28 mouse cellular contexts compared by ENCODE assay signal in genomic region chr13:98308004-98308403, GRCm38 (mm10). TPM values are rescaled to one million over a fixed set of nuclear protein-coding genes. Genes with fewer than 3 reads are reported as not detected.
A peak's percentile ranks its signal among the peaks of the same experiment; 100 is the strongest.
DNase-seq lines count a peak whose midpoint lies in the region; TF ChIP-seq lines count a peak whose summit lies in the region.
"Had no signal": no experiment of that assay in that cellular context is flagged by ENCODE, and none has a peak within 500 bp of the region (broad histone marks: within the 10 kb centered on the region; RNA-seq: fewer than 3 reads in every experiment).

No protein-coding gene starts in this region.

- no peak for TF ChIP-seq CTCF in MEL (IDR thresholded peaks at IDR 0.05 in 2 of 3, conservative IDR thresholded peaks at IDR 0.05 in 1 of 3; ENCODE audit: control insufficient read depth in 1 of 3, insufficient read depth in 1 of 3, low read depth in 2 of 3, low read length in 3 of 3, poor library complexity in 1 of 3, severe bottlenecking in 1 of 3)
- TF ChIP-seq CTCF in embryonic fibroblast, embryonic 13.5 days (IDR thresholded peaks at IDR 0.05; ENCODE audit: borderline replicate concordance, insufficient read depth, low read length) = no peak

- DNase-seq in heart, adult 11 months = peak; percentile 71
- DNase-seq in heart, adult 9 months (ENCODE audit: low spot score in 2 of 2) = no peak
- DNase-seq in 3T3-L1 (ENCODE audit: low read depth, low spot score) (peak; percentile 51), MEL (ENCODE audit: low read depth, low spot score) (peak; percentile 64)
- DNase-seq in cerebellum, postnatal 25 days = no peak
- no peak for DNase-seq in kidney, adult 11 months
- DNase-seq: adrenal gland, postnatal 14 days; cerebellum, adult 2 months; cerebellum, postnatal 10 days; embryo, embryonic 11 days; gastrocnemius, postnatal 14 days; heart, postnatal 36 days had no signal

- peaks cover 8% of the 10 kb centered on the region; the same call in 1 of the 2 replicates for H3K79me2 ChIP-seq in MEL (ENCODE audit: control insufficient read depth, insufficient read depth, low read length, poor library complexity)

- no peaks in the 10 kb centered on the region for H3K9me3 ChIP-seq in MEL (replicated peaks; ENCODE audit: insufficient read depth, low read length)
- H3K9me3 ChIP-seq: embryonic facial prominence, embryonic 15.5 days; forebrain, embryonic 15.5 days; G1E; heart, embryonic 13.5 days had no signal

- TF ChIP-seq EP300 in MEL (IDR thresholded peaks at IDR 0.05; ENCODE audit: low read depth in 1 of 2, low read length in 2 of 2) = peak in 1 of 2 experiments; percentile 27; a peak in 1 of 4 replicates

- H3K27me3 ChIP-seq in MEL (ENCODE audit: control insufficient read depth in 1 of 2, insufficient read depth in 2 of 2, low read length in 2 of 2) = no peaks in the 10 kb centered on the region
- H3K27me3 ChIP-seq: embryonic facial prominence, embryonic 15.5 days; forebrain, embryonic 15.5 days; heart, embryonic 13.5 days; Patski had no signal

- no peak overlapping the region for H3K9ac ChIP-seq in MEL (ENCODE audit: control insufficient read depth, low read depth, low read length, poor library complexity, severe bottlenecking)
- H3K9ac ChIP-seq: embryonic facial prominence, embryonic 15.5 days; forebrain, embryonic 15.5 days; heart, embryonic 13.5 days had no signal

- peaks cover 28 to 41% of the 10 kb centered on the region in 2 experiments for H3K36me3 ChIP-seq in MEL (ENCODE audit: control insufficient read depth in 1 of 2, insufficient read depth in 2 of 2, low read length in 2 of 2)

- peaks cover 4 to 7% of the 10 kb centered on the region in 2 experiments for H3K4me1 ChIP-seq in MEL (ENCODE audit: control insufficient read depth in 1 of 2, insufficient read depth in 2 of 2, low read length in 2 of 2)
- H3K4me1 ChIP-seq in embryonic fibroblast, embryonic 13.5 days (ENCODE audit: control insufficient read depth, insufficient read depth, low read length) = peaks cover 3% of the 10 kb centered on the region; the same call in 1 of the 2 replicates

- no peak overlapping the region for H3K4me3 ChIP-seq in MEL (ENCODE audit: control insufficient read depth in 1 of 2, insufficient read depth in 1 of 2, low read depth in 2 of 2, low read length in 2 of 2)
- H3K4me3 ChIP-seq in embryonic fibroblast, embryonic 13.5 days (ENCODE audit: insufficient read depth, low read length) = no peak overlapping the region
- H3K4me3 ChIP-seq: embryonic facial prominence, embryonic 15.5 days; forebrain, embryonic 15.5 days; heart, embryonic 13.5 days had no signal

- TF ChIP-seq POLR2A in MEL (IDR thresholded peaks at IDR 0.05; ENCODE audit: control insufficient read depth in 1 of 2, insufficient read depth in 1 of 2, low read depth in 1 of 2, low read length in 2 of 2, poor library complexity in 1 of 2) = peak in 1 of 2 experiments; percentile 21; a peak in 1 of 4 replicates
- TF ChIP-seq POLR2A in embryonic fibroblast, embryonic 13.5 days (IDR thresholded peaks at IDR 0.05; ENCODE audit: low read depth, low read length) = no peak

- no peak for TF ChIP-seq RAD21 in MEL (IDR thresholded peaks at IDR 0.05; ENCODE audit: low read depth, low read length)

- H3K27ac ChIP-seq in MEL (ENCODE audit: control insufficient read depth, low read depth, low read length) = peak overlapping the region; percentile 75
- H3K27ac ChIP-seq in embryonic fibroblast, embryonic 13.5 days (ENCODE audit: insufficient read depth, low read length) = peak overlapping the region; percentile 78
- H3K27ac ChIP-seq: embryonic facial prominence, embryonic 15.5 days; forebrain, embryonic 15.5 days; heart, embryonic 13.5 days had no signal

TF ChIP-seq in MEL, 35 proteins besides CTCF, POLR2A, EP300 and RAD21:
- no peak for TF ChIP-seq SIN3A (IDR thresholded peaks at IDR 0.05; ENCODE audit: low read length)
- TF ChIP-seq POLR2AphosphoS5 (IDR thresholded peaks at IDR 0.05; ENCODE audit: borderline replicate concordance, low read depth, low read length) = no peak
- TF ChIP-seq NRF1 (IDR thresholded peaks at IDR 0.05; ENCODE audit: insufficient read depth, low read depth, low read length, poor library complexity, severe bottlenecking) = no peak
- TF ChIP-seq SMC3 (IDR thresholded peaks at IDR 0.05; ENCODE audit: low read depth, low read length) = no peak
- TF ChIP-seq ZC3H11A (IDR thresholded peaks at IDR 0.05; ENCODE audit: low read depth, low read length) = no peak
- TF ChIP-seq ETS1 (IDR thresholded peaks at IDR 0.05; ENCODE audit: low read depth, low read length) = peak; percentile 77
- no peak for TF ChIP-seq ZMIZ1 (IDR thresholded peaks at IDR 0.05; ENCODE audit: low read depth, low read length)
- TF ChIP-seq NELFE (IDR thresholded peaks at IDR 0.05; ENCODE audit: low read depth, low read length) = no peak
TF ChIP-seq in MEL: peak in this region for 1.

RNA-seq across cellular contexts. Expression of gene Btf3, which starts 8.8 kb away (rescaled TPM):
- 1,152 and 1,208 TPM in 2 replicates for total RNA-seq in MEL (2012; rRNA removed)
- polyA plus RNA-seq in MEL (2012; ENCODE audit: insufficient read depth in 1 of 2, insufficient read length in 2 of 2, low read depth in 1 of 2, low replicate concordance in 2 of 2, missing spikeins in 1 of 2) = 1,000 to 10,000 TPM in 1 of 2 experiments, 100 to 1,000 TPM in 1; 227 to 1,291 TPM
- 715 and 807 TPM in 2 replicates for polyA plus RNA-seq in embryonic fibroblast, embryonic 13.5 days (2011; ENCODE audit: insufficient read length, low read depth, missing spikeins)

RNA-seq across cellular contexts. Expression of gene Gm21976, which starts 28.3 kb away (rescaled TPM):
- not detected in 2 replicates for total RNA-seq in MEL (2012; rRNA removed)
- not detected for polyA plus RNA-seq in MEL (2012; ENCODE audit: insufficient read depth in 1 of 2, insufficient read length in 2 of 2, low read depth in 1 of 2, low replicate concordance in 2 of 2, missing spikeins in 1 of 2)
- not detected in 2 replicates for polyA plus RNA-seq in embryonic fibroblast, embryonic 13.5 days (2011; ENCODE audit: insufficient read length, low read depth, missing spikeins)
- total RNA-seq: adrenal gland, adult 18-20 months; adrenal gland, postnatal 14 days; common myeloid progenitor, adult 5-6 weeks; G1E; gastrocnemius, postnatal 14 days; heart, adult 8-10 months; heart, postnatal 36 days had no signal
- polyA plus RNA-seq: activated CD4-positive, CD25-positive, alpha-beta regulatory T cell, adult 4 months; cerebellum, adult 2 months; embryonic facial prominence, embryonic 11.5 days; forebrain, embryonic 11.5 days; forebrain, embryonic 15.5 days; G1E; heart, embryonic 13.5 days; heart, postnatal 0 days; hindbrain, embryonic 11.5 days; hindbrain, embryonic 16.5 days; inflammation-experienced regulatory T-cells, adult 6 months; Patski had no signal

RNA-seq across cellular contexts. Expression of gene Ankra2, which starts 45.1 kb away (rescaled TPM):
- 8.1 and 10.4 TPM in 2 replicates for total RNA-seq in MEL (2012; rRNA removed)
- 10 to 100 TPM in 1 of 2 experiments, not detected in 1; 14.7 TPM for polyA plus RNA-seq in MEL (2012; ENCODE audit: insufficient read depth in 1 of 2, insufficient read length in 2 of 2, low read depth in 1 of 2, low replicate concordance in 2 of 2, missing spikeins in 1 of 2)
- 22.7 and 29.5 TPM in 2 replicates for polyA plus RNA-seq in embryonic fibroblast, embryonic 13.5 days (2011; ENCODE audit: insufficient read length, low read depth, missing spikeins)

RNA-seq across cellular contexts. Expression of gene Utp15, which starts 45.2 kb away (rescaled TPM):
- total RNA-seq in MEL (2012; rRNA removed) = 50.8 and 60.8 TPM in 2 replicates
- 10 to 100 TPM in 1 of 2 experiments, not detected in 1; 40.3 TPM for polyA plus RNA-seq in MEL (2012; ENCODE audit: insufficient read depth in 1 of 2, insufficient read length in 2 of 2, low read depth in 1 of 2, low replicate concordance in 2 of 2, missing spikeins in 1 of 2)
- 16.7 and 18.8 TPM in 2 replicates for polyA plus RNA-seq in embryonic fibroblast, embryonic 13.5 days (2011; ENCODE audit: insufficient read length, low read depth, missing spikeins)

RNA-seq across cellular contexts. Expression of gene Foxd1, which starts 46.0 kb away (rescaled TPM):
- not detected in 2 replicates for total RNA-seq in MEL (2012; rRNA removed)
- not detected for polyA plus RNA-seq in MEL (2012; ENCODE audit: insufficient read depth in 1 of 2, insufficient read length in 2 of 2, low read depth in 1 of 2, low replicate concordance in 2 of 2, missing spikeins in 1 of 2)
- polyA plus RNA-seq in embryonic fibroblast, embryonic 13.5 days (2011; ENCODE audit: insufficient read length, low read depth, missing spikeins) = 5.9 and 6.3 TPM in 2 replicates
- total RNA-seq: common myeloid progenitor, adult 5-6 weeks had no signal
- polyA plus RNA-seq: activated CD4-positive, CD25-positive, alpha-beta regulatory T cell, adult 4 months; G1E; heart, postnatal 0 days; inflammation-experienced regulatory T-cells, adult 6 months had no signal

Comparison
In these comparisons a context has a peak if more than half of its experiments do, and no peak if none do; other contexts are left out.
1. DNase-seq: peak in heart, adult 11 months (single experiment), 3T3-L1 (single experiment) and MEL (single experiment); none in heart, adult 9 months (0 of 2), cerebellum, postnatal 25 days (0 of 2) and kidney, adult 11 months (single experiment).